Mouse (Mus musculus) stomach, postnatal 0 days (tissue): Measurements from ENCODE around the gene Erf. TPM values are rescaled to one million over a fixed set of nuclear protein-coding genes. Genes with fewer than 3 reads are reported as not detected.

Experiments used
- ATAC-seq: fragments of 200-750 bp; cut with Nextera tagmentation; 2 replicates; pipeline ENCODE4 v1.8.0; 2017; ENCODE audit not compliant: low FRiP score, low TSS enrichment
- DNase-seq: peaks from one replicate; pipeline ENCODE4 v3.0.0-alpha.2; 2016; ENCODE audit warnings: low spot score
- H3K27ac ChIP-seq: fragments of 300-500 bp; sonication (generic); replicated peaks from 2 replicates; pipeline ENCODE4 v1.5.1; 2014; ENCODE audit warnings: mild to moderate bottlenecking, control low read depth
- H3K27me3 ChIP-seq: fragments of 300-500 bp; sonication (generic); 2 replicates; pipeline ENCODE4 v1.6.1; 2014; ENCODE audit warnings: low read length; ENCODE audit not compliant: control insufficient read depth, insufficient read depth
- H3K36me3 ChIP-seq: fragments of 300-500 bp; sonication (generic); 2 replicates; pipeline ENCODE4 v1.6.1; 2014; ENCODE audit warnings: low read length, mixed read lengths; ENCODE audit not compliant: control insufficient read depth, insufficient read depth
- H3K4me1 ChIP-seq: fragments of 300-500 bp; sonication (generic); replicated peaks from 2 replicates; pipeline ENCODE4 v1.6.1; 2014; ENCODE audit warnings: antibody characterized with exemption; ENCODE audit not compliant: control insufficient read depth, insufficient read depth
- H3K4me2 ChIP-seq: fragments of 300-500 bp; sonication (generic); replicated peaks from 2 replicates; pipeline ENCODE4 v1.6.1; 2014; ENCODE audit warnings: low read depth, mild to moderate bottlenecking, control low read depth, moderate library complexity
- H3K4me3 ChIP-seq: fragments of 300-500 bp; sonication (generic); 2 replicates; pipeline ENCODE4 v1.5.1; 2014; ENCODE audit warnings: low read depth, low read length, control low read depth
- H3K9ac ChIP-seq: fragments of 300-500 bp; sonication (generic); 2 replicates; pipeline ENCODE4 v1.6.1; 2014; ENCODE audit warnings: mild to moderate bottlenecking, low read length, control low read depth, mixed read lengths
- H3K9me3 ChIP-seq: fragments of 300-500 bp; sonication (generic); 2 replicates; pipeline ENCODE4 v1.6.1; 2016; ENCODE audit warnings: low read length; ENCODE audit not compliant: control insufficient read depth
- CTCF ChIP-seq: IDR thresholded peaks from 2 replicates; pipeline ENCODE4 v1.5.1; 2016; ENCODE audit warnings: antibody characterized with exemption, low read depth, mild to moderate bottlenecking, moderate library complexity
- EP300 ChIP-seq: optimal IDR thresholded peaks from 2 replicates; pipeline ENCODE3; 2016; ENCODE audit warnings: antibody characterized with exemption
- WGBS: fragments of 180-500 bp; shearing (Covaris S2); extraction: QIAGEN DNeasy Blood & Tissue Kit; methylation state at CpG from one replicate; pipeline ENCODE4 v1.1.7; 2014; 5-methylcytosine and 5-hydroxymethylcytosine counted together
- polyA plus RNA-seq: library from polyadenylated mRNA; unstranded; fragments of >200 nt; fragmentation: Nextera tagmentation; extraction: Ambion mirVana; gene quantifications from 2 replicates; pipeline ENCODE4 v1.2.1, GENCODE M21; 2015

Gene Erf
- 8.1 and 8.8 TPM in 2 replicates for polyA plus RNA-seq

GRCm38 (mm10) chr7:25250141-25250972 lies at the start of gene Erf:
Gene Erf, minus strand, starts transcription at chr7:25250761.
- DNase-seq: peak; percentile 98

GRCm38 (mm10) chr7:25297454-25298325 lies 47.1 kb upstream of the Erf start, which contains the start of gene Pafah1b3:
Gene Pafah1b3, minus strand, starts transcription at chr7:25297986.
- peak; percentile 92 for DNase-seq
- H3K36me3 ChIP-seq: peaks cover 16% of the 10 kb centered on the region

More at GRCm38 (mm10) chr7:25250141-25250972, at the start of gene Erf:
- Histone ChIP-seq H3K36me3 (peaks cover 2% of the 10 kb centered on the region; the same call in 1 of the 2 replicates), H3K27me3 (no peaks in the 10 kb centered on the region), H3K9me3 (no peaks in the 10 kb centered on the region), H3K27ac (peak within 1 kb of the TSS; percentile 98), H3K9ac (peak within 1 kb of the TSS; percentile 90), H3K4me2 (peak within 1 kb of the TSS; percentile 82), H3K4me1 (peaks cover 2% of the 10 kb centered on the region; the same call in 1 of the 2 replicates), H3K4me3 (peak within 1 kb of the TSS; percentile 92)
- no peak for TF ChIP-seq CTCF
- no peak for TF ChIP-seq EP300
- under 1% methylated on average over 64 of the region's 81 CpGs for WGBS
- ATAC-seq: peak; percentile 88

GRCm38 (mm10) chr7:25296945-25297453 lies 46.4 kb upstream of the Erf start:
- no peaks in the 10 kb centered on the region for H3K4me1 ChIP-seq
- H3K36me3 ChIP-seq: peaks cover 17% of the 10 kb centered on the region
- H3K4me2 ChIP-seq: peak overlapping the region; percentile 98
- ATAC-seq (peak; percentile 16), DNase-seq (peak; percentile 58)
- H3K27me3 ChIP-seq: no peaks in the 10 kb centered on the region
- H3K9ac ChIP-seq: peak overlapping the region; percentile 81
- H3K9me3 ChIP-seq: no peaks in the 10 kb centered on the region
- WGBS: under 1% methylated on average over 19 of the region's 21 CpGs
- H3K4me3 ChIP-seq: peak overlapping the region; percentile 84
- peak overlapping the region; percentile 95 for H3K27ac ChIP-seq
- TF ChIP-seq CTCF (no peak), EP300 (no peak)

More at GRCm38 (mm10) chr7:25297454-25298325, 47.1 kb upstream of the Erf start, which contains the start of gene Pafah1b3:
- peak; percentile 94 for ATAC-seq
- peak within 1 kb of the TSS; percentile 98 for H3K4me2 ChIP-seq
- H3K27me3 ChIP-seq: no peaks in the 10 kb centered on the region
- H3K4me1 ChIP-seq: no peaks in the 10 kb centered on the region
- H3K9me3 ChIP-seq: no peaks in the 10 kb centered on the region
- H3K4me3 ChIP-seq: peak within 1 kb of the TSS; percentile 84
- H3K9ac ChIP-seq: peak within 1 kb of the TSS; percentile 81
- peak; percentile 64 for TF ChIP-seq CTCF
- TF ChIP-seq EP300: no peak
- peak within 1 kb of the TSS; percentile 95 for H3K27ac ChIP-seq
- WGBS: under 1% methylated on average over 47 of the region's 52 CpGs

- no peak for DNase-seq
- H3K4me1 ChIP-seq: no peaks in the 10 kb centered on the region
- H3K4me2 ChIP-seq: no peak overlapping the region
- H3K4me3 ChIP-seq: no peak overlapping the region
- ATAC-seq: no peak
- 84% methylated on average over 12 of the region's 12 CpGs for WGBS
- H3K27me3 ChIP-seq: no peaks in the 10 kb centered on the region
- no peaks in the 10 kb centered on the region for H3K9me3 ChIP-seq
- TF ChIP-seq EP300: no peak
- no peak for TF ChIP-seq CTCF
- no peak overlapping the region for H3K27ac ChIP-seq
- no peak overlapping the region for H3K9ac ChIP-seq
- peaks cover 28% of the 10 kb centered on the region for H3K36me3 ChIP-seq
These were observed 44.6 kb upstream of the Erf start for GRCm38 (mm10) chr7:25294960-25295722.

GRCm38 (mm10) chr7:25294495-25294894 lies 43.9 kb upstream of the Erf start:
- no peak for DNase-seq
- H3K9ac ChIP-seq: no peak overlapping the region
- no peaks in the 10 kb centered on the region for H3K9me3 ChIP-seq
- H3K27me3 ChIP-seq: no peaks in the 10 kb centered on the region
- no peak overlapping the region for H3K4me2 ChIP-seq
- TF ChIP-seq CTCF (no peak), EP300 (no peak)
- peaks cover 31% of the 10 kb centered on the region for H3K36me3 ChIP-seq
- no peak overlapping the region for H3K27ac ChIP-seq
- no peak overlapping the region for H3K4me3 ChIP-seq
- 93% methylated on average over 4 of the region's 4 CpGs for WGBS
- ATAC-seq: no peak
- no peaks in the 10 kb centered on the region for H3K4me1 ChIP-seq
